Mouse (Mus musculus): Measurements from ENCODE around the gene St3gal4. TPM values are rescaled to one million over a fixed set of nuclear protein-coding genes. Genes with fewer than 3 reads are reported as not detected.

Gene St3gal4
- 26.9 TPM for polyA plus RNA-seq (2017; shearing (Covaris generic))

GRCm38 (mm10) chr9:35119168-35119567 lies at the start of gene St3gal4:
TSS of gene St3gal4 (minus strand) at chr9:35119268.

Other genes starting within 250 kb of the St3gal4 start
- 86.2 TPM for gene Dcps, start 56.8 kb upstream of the St3gal4 start, polyA plus RNA-seq (2017; shearing (Covaris generic))
- 145 TPM for gene Srpr, start 80.9 kb upstream of the St3gal4 start, polyA plus RNA-seq (2017; shearing (Covaris generic))
- gene Tirap, start 81.0 kb upstream of the St3gal4 start, polyA plus RNA-seq (2017; shearing (Covaris generic)) = 5.7 TPM
- 50.8 TPM for gene Foxred1, start 91.8 kb upstream of the St3gal4 start, polyA plus RNA-seq (2017; shearing (Covaris generic))
- 65.5 TPM for gene Fam118b, start 148.5 kb upstream of the St3gal4 start, polyA plus RNA-seq (2017; shearing (Covaris generic))
- gene Rpusd4, start 148.6 kb upstream of the St3gal4 start, polyA plus RNA-seq (2017; shearing (Covaris generic)) = 53.2 TPM